In genomic region chr10:89329806-89330205, GRCm38 (mm10) we compare ENCODE assay signal across 16 mouse cellular contexts. TPM values are rescaled to one million over a fixed set of nuclear protein-coding genes. Genes with fewer than 3 reads are reported as not detected.
"Had no signal": no experiment of that assay in that cellular context is flagged by ENCODE, and none has a peak within 500 bp of the region (broad histone marks: within the 10 kb centered on the region; RNA-seq: fewer than 3 reads in every experiment).

No protein-coding gene starts in this region.

- H3K27ac ChIP-seq: macrophage; midbrain, embryonic 13.5 days; midbrain, embryonic 15.5 days; neural tube, embryonic 12.5 days; stomach, embryonic 15.5 days; stomach, postnatal 0 days had no signal

- H3K36me3 ChIP-seq: midbrain, embryonic 13.5 days; midbrain, embryonic 15.5 days; neural tube, embryonic 12.5 days; stomach, embryonic 15.5 days had no signal

- H3K4me3 ChIP-seq: megakaryocyte, embryonic 14.5 days; midbrain, embryonic 13.5 days; midbrain, embryonic 15.5 days; neural tube, embryonic 12.5 days; stomach, embryonic 15.5 days had no signal

- H3K4me1 ChIP-seq: midbrain, embryonic 15.5 days; neural tube, embryonic 12.5 days; stomach, embryonic 15.5 days had no signal

- H3K9me3 ChIP-seq: megakaryocyte, embryonic 14.5 days; midbrain, embryonic 13.5 days; midbrain, embryonic 15.5 days; neural tube, embryonic 12.5 days; stomach, embryonic 15.5 days had no signal

- DNase-seq: lung, adult 18-20 months; lung, embryonic 14.5 days; lung, postnatal 10 days; lung, postnatal 36 days; right cerebral cortex, postnatal 14 days; thymus, adult 2 months; thymus, postnatal 36 days had no signal

- H3K9ac ChIP-seq: lung, embryonic 14.5 days; midbrain, embryonic 13.5 days; midbrain, embryonic 15.5 days; neural tube, embryonic 12.5 days; stomach, embryonic 15.5 days had no signal

RNA-seq across cellular contexts. Expression of gene Ano4, which starts 14.8 kb away (rescaled TPM):
- total RNA-seq: monocyte, adult 5-6 weeks; neutrophil, adult 5-6 weeks had no signal
